Mouse (Mus musculus): ENCODE measurements around the gene Xbp1. TPM values are rescaled to one million over a fixed set of nuclear protein-coding genes. Genes with fewer than 3 reads are reported as not detected.
A peak's percentile ranks its signal among the peaks of the same experiment; 100 is the strongest.
"Not testable (repeated sequence)": the region's sequence is repeated elsewhere in the genome, so short reads cannot be mapped to it uniquely, and the experiment has no call there.

Gene Xbp1
- total RNA-seq, 2 experiments from 2014 or later = 68.5 to 76.6 TPM

- DNase-seq (ENCODE audit: extremely low spot score in 1 of 2, low spot score in 2 of 2) = no peak
- intact Hi-C loops (cut with DNase I) = no loop called here
Measured at GRCm38 (mm10) chr11:5499961-5500644, 20.4 kb upstream of the Xbp1 start.

- no peak for DNase-seq (ENCODE audit: extremely low spot score in 1 of 2, low spot score in 2 of 2)
- intact Hi-C loops (cut with DNase I) = no loop called here
Measured at GRCm38 (mm10) chr11:5500903-5501741, 19.3 kb upstream of the Xbp1 start.

- intact Hi-C loops (cut with DNase I) = no loop called here
- no peak for DNase-seq (ENCODE audit: extremely low spot score in 1 of 2, low spot score in 2 of 2)
Measured at GRCm38 (mm10) chr11:5502351-5503051, 18.0 kb upstream of the Xbp1 start.

GRCm38 (mm10) chr11:5505856-5506575, 14.4 kb upstream of the Xbp1 start:
- intact Hi-C loops (cut with DNase I) = no loop called here
- DNase-seq (ENCODE audit: extremely low spot score in 1 of 2, low spot score in 2 of 2) = peak in 1 of 2 experiments; percentile 48

GRCm38 (mm10) chr11:5509215-5510098, 11.0 kb upstream of the Xbp1 start:
- DNase-seq (ENCODE audit: extremely low spot score in 1 of 2, low spot score in 2 of 2) = no peak
- intact Hi-C loops (cut with DNase I) = no loop called here

- intact Hi-C loops (cut with DNase I) = no loop called here
- no peak for DNase-seq (ENCODE audit: extremely low spot score in 1 of 2, low spot score in 2 of 2)
Measured at GRCm38 (mm10) chr11:5510099-5510391, 10.4 kb upstream of the Xbp1 start.

- DNase-seq (ENCODE audit: extremely low spot score in 1 of 2, low spot score in 2 of 2); intact Hi-C loops (cut with DNase I): not testable (repeated sequence)
Measured at GRCm38 (mm10) chr11:5510686-5511085, 9.8 kb upstream of the Xbp1 start.

- intact Hi-C loops (cut with DNase I) = no loop called here
- DNase-seq (ENCODE audit: extremely low spot score in 1 of 2, low spot score in 2 of 2) = no peak
Measured at GRCm38 (mm10) chr11:5512099-5512725, 8.2 kb upstream of the Xbp1 start.

GRCm38 (mm10) chr11:5512961-5513360, 7.5 kb upstream of the Xbp1 start:
- intact Hi-C loops (cut with DNase I) = no loop called here
- DNase-seq (ENCODE audit: extremely low spot score in 1 of 2, low spot score in 2 of 2) = no peak

GRCm38 (mm10) chr11:5514091-5514490, 6.4 kb upstream of the Xbp1 start:
- no peak for DNase-seq (ENCODE audit: extremely low spot score in 1 of 2, low spot score in 2 of 2)
- intact Hi-C loops (cut with DNase I) = no loop called here

- intact Hi-C loops (cut with DNase I) = no loop called here
- DNase-seq (ENCODE audit: extremely low spot score in 1 of 2, low spot score in 2 of 2) = no peak
Measured at GRCm38 (mm10) chr11:5515196-5515595, 5.3 kb upstream of the Xbp1 start.

- no peak for DNase-seq (ENCODE audit: extremely low spot score in 1 of 2, low spot score in 2 of 2)
- intact Hi-C loops (cut with DNase I) = no loop called here
Measured at GRCm38 (mm10) chr11:5515655-5516054, 4.8 kb upstream of the Xbp1 start.

GRCm38 (mm10) chr11:5516151-5516550, 4.3 kb upstream of the Xbp1 start:
- DNase-seq (ENCODE audit: extremely low spot score in 1 of 2, low spot score in 2 of 2) = no peak
- intact Hi-C loops (cut with DNase I) = no loop called here

GRCm38 (mm10) chr11:5516617-5517016, 3.8 kb upstream of the Xbp1 start:
- no peak for DNase-seq (ENCODE audit: extremely low spot score in 1 of 2, low spot score in 2 of 2)
- intact Hi-C loops (cut with DNase I) = no loop called here

GRCm38 (mm10) chr11:5517346-5517745, 3.1 kb upstream of the Xbp1 start:
- DNase-seq (ENCODE audit: extremely low spot score in 1 of 2, low spot score in 2 of 2) = no peak
- intact Hi-C loops (cut with DNase I) = no loop called here

- intact Hi-C loops (cut with DNase I) = loop anchor here (5.0 kb wide), 1 partner anchor 32 kb away; no protein-coding TSS in a partner anchor
- DNase-seq (ENCODE audit: extremely low spot score in 1 of 2, low spot score in 2 of 2) = no peak
Measured at GRCm38 (mm10) chr11:5519681-5520080, 778 bp upstream of the Xbp1 start.

GRCm38 (mm10) chr11:5521266-5521515, 732 bp downstream of the Xbp1 start:
- intact Hi-C loops (cut with DNase I) = loop anchor here (5.0 kb wide), 1 partner anchor 34 kb away; no protein-coding TSS in a partner anchor
- DNase-seq (ENCODE audit: extremely low spot score in 1 of 2, low spot score in 2 of 2) = no peak

Measured in left cerebral cortex, postnatal 10 days (tissue).